Mouse (Mus musculus) testis, adult 2 months (tissue): ENCODE results near the gene Fes.

Experiments
- CTCF ChIP-seq: fragments of 200-500 bp; IDR thresholded peaks from 2 replicates; pipeline ENCODE4 v1.5.1; 2012; ENCODE audit warnings: low read depth, mild to moderate bottlenecking, inconsistent platforms, low read length, moderate library complexity; ENCODE audit not compliant: control insufficient read depth, insufficient read depth, insufficient replicate concordance
- POLR2A ChIP-seq: fragments of 200-500 bp; IDR thresholded peaks from 2 replicates; pipeline ENCODE4 v1.6.1; 2012; ENCODE audit warnings: low read depth, mild to moderate bottlenecking, inconsistent platforms, low read length, moderate library complexity; ENCODE audit not compliant: control insufficient read depth

- no peak for TF ChIP-seq POLR2A
- no peak for TF ChIP-seq CTCF
Measured at GRCm38 (mm10) chr7:80360435-80360834, 27.3 kb downstream of the Fes start.
